Mouse (Mus musculus): ENCODE measurements around the gene Smtnl2. TPM values are rescaled to one million over a fixed set of nuclear protein-coding genes. Genes with fewer than 3 reads are reported as not detected.

The Smtnl2 gene
- polyA plus RNA-seq, 1 experiment from 2014 or later, result 5.5 TPM

DNA sequence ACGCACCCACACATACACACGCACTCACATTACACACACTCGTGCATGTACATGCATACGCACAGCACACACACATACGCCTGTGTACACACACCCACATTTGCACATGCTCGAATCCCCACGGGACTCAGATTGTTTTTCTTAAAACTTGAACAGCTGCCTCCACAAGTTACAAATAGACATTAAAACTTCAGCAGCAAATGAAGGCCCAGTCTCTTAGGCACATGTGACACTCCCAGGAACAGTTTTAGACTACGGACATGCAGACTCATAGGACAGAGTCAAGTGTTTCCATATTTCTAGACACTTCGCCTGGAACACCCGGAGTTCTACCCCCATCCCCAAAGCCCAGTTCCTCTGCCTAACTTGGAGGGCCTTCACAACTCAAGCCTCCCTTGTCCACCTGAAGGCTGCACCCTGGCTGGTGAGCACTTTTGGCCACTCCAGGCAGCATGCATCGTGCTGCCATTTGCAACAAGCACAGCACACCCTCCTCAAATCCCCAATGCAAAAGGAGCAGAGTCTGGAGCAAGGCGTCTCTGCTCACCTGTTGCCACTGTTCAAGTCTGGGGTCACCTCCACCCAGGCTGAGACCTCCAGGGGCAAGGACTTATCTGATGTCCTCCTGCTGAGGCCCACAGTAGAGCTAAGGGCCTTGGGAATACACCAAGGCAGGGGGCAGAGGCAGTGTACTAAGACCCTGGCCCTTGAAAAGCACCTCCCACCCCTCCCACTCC, 1.7 kb downstream of the Smtnl2 start:
- no peak for ATAC-seq (ENCODE audit: low read depth)
- no peak for DNase-seq
- Histone ChIP-seq H3K27me3 (peaks cover 50% of the 10 kb centered on the region), H3K27ac (no peak overlapping the region), H3K4me3 (replicated peaks) (0 out of 2 replicates have a peak overlapping the region, but pooled peaks have one; percentile 66), H3K9me3 (replicated peaks) (no peaks in the 10 kb centered on the region), H3K4me2 (peak overlapping the region; percentile 95), H3K9ac (no peak overlapping the region), H3K4me1 (replicated peaks) (peaks cover 54% of the 10 kb centered on the region), H3K36me3 (no peaks in the 10 kb centered on the region)
- 69% methylated on average over 12 of the region's 12 CpGs for WGBS (ENCODE audit: insufficient replicate concordance)

DNA sequence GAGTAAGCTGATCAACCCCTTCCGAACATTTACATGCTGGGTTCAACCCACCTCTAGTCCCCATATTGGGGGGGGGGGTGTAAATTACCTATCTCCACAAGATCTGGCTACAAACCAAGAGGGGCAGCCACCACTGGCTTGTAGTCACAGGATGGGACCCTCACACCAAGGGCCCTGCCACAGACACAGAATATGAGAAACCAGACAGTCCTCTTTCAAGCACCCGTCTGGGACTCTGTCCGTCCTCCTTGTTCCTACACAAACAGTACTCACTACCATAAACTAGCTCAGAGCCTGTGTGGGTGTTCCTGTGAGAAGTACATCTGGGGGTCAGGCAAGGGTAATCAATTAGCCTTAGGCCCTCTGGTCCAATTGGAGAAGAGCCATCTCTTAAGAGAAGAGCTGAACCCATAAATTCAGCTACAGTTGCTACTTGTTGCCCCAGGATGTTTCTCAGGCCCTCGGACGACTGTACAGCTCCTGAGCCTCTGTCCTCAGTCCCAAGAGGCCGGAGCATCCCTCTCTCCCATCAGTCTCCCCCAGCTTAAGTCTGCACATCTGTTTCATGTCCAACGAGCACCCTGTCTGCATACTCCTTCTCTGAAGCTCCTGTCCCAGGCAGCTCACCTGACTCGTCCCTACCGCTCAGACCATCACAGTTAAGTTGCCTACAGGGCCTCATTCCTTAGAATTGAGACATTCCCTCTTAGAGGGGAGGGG, 2.9 kb downstream of the Smtnl2 start:
- Histone ChIP-seq H3K9ac (no peak overlapping the region), H3K27me3 (peaks cover 48% of the 10 kb centered on the region), H3K9me3 (replicated peaks) (no peaks in the 10 kb centered on the region), H3K4me1 (replicated peaks) (peaks cover 42% of the 10 kb centered on the region), H3K4me2 (no peak overlapping the region), H3K36me3 (no peaks in the 10 kb centered on the region), H3K4me3 (replicated peaks) (no peak overlapping the region), H3K27ac (no peak overlapping the region)
- no peak for DNase-seq
- ATAC-seq (ENCODE audit: low read depth), result no peak
- 72% methylated on average over 9 of the region's 9 CpGs for WGBS (ENCODE audit: insufficient replicate concordance)

DNA sequence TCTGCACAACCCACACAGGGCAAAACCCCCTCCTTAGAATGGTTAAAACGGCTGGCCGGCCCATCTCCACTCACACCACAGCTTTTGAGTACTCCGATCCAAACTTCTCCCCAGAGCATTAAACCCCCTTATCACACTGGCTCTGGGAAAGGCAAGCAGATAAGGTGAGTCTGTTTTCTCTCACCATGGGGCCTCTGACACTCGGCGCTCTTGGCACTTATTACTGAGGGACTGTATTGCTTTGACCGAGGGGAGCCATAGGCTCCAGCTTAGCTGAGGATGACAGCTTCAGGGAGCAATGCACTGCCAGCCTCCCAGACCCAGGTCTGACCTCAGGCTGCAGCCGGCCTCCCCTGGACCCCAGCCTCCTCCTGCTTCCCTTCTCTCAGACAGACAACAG, 3.9 kb downstream of the Smtnl2 start:
- WGBS (ENCODE audit: insufficient replicate concordance), result 6% methylated on average over 7 of the region's 7 CpGs
- Histone ChIP-seq H3K4me2 (peak overlapping the region; percentile 35), H3K9me3 (replicated peaks) (no peaks in the 10 kb centered on the region), H3K36me3 (no peaks in the 10 kb centered on the region), H3K4me3 (replicated peaks) (no peak overlapping the region), H3K4me1 (replicated peaks) (peaks cover 37% of the 10 kb centered on the region), H3K27me3 (peaks cover 40% of the 10 kb centered on the region), H3K27ac (no peak overlapping the region), H3K9ac (no peak overlapping the region)
- no peak for ATAC-seq (ENCODE audit: low read depth)
- DNase-seq, result no peak

- DNase-seq (no peak), ATAC-seq (ENCODE audit: low read depth) (no peak)
- WGBS (ENCODE audit: insufficient replicate concordance), result 28% methylated on average over 3 of the region's 3 CpGs
- H3K4me1 ChIP-seq (replicated peaks), result peaks cover 37% of the 10 kb centered on the region
- no peak overlapping the region for H3K9ac ChIP-seq
- H3K36me3 ChIP-seq, result no peaks in the 10 kb centered on the region
- H3K27ac ChIP-seq, result no peak overlapping the region
- peak overlapping the region; percentile 35 for H3K4me2 ChIP-seq
- H3K4me3 ChIP-seq (replicated peaks), result no peak overlapping the region
- H3K27me3 ChIP-seq, result peaks cover 35% of the 10 kb centered on the region
- H3K9me3 ChIP-seq (replicated peaks), result no peaks in the 10 kb centered on the region
Measured at GRCm38 (mm10) chr11:72407081-72407480, 4.4 kb downstream of the Smtnl2 start.

GRCm38 (mm10) chr11:72406079-72406675, 5.3 kb downstream of the Smtnl2 start:
- DNase-seq (no peak), ATAC-seq (ENCODE audit: low read depth) (no peak)
- 57% methylated on average over 8 of the region's 8 CpGs for WGBS (ENCODE audit: insufficient replicate concordance)
- no peak overlapping the region for H3K27ac ChIP-seq
- H3K9ac ChIP-seq, result no peak overlapping the region
- H3K4me1 ChIP-seq (replicated peaks), result peaks cover 29% of the 10 kb centered on the region
- no peak overlapping the region for H3K4me3 ChIP-seq (replicated peaks)
- H3K36me3 ChIP-seq, result no peaks in the 10 kb centered on the region
- no peak overlapping the region for H3K4me2 ChIP-seq
- no peaks in the 10 kb centered on the region for H3K9me3 ChIP-seq (replicated peaks)
- peaks cover 26% of the 10 kb centered on the region for H3K27me3 ChIP-seq

DNA sequence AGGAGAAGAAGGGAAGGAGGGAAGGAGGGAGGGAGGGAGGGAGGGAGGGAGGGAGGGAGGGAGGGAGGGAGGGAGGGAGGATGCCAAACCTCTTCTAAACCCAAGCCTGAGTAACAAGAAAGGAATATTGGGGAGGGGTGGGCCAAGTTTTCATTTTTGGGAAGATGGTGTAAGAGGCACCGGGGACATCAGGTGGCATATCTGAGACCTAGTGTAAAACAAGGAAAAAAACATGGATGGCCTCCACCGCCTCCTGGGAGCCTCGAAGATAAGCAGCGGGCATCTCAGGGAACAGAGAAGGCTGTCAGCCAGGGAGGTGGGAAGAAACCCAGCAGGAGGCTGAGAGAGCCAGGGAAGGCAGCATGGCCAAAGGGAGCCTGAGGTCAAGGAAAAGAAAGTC, 6.0 kb downstream of the Smtnl2 start:
- H3K27ac ChIP-seq, result no peak overlapping the region
- H3K4me3 ChIP-seq (replicated peaks), result no peak overlapping the region
- H3K9ac ChIP-seq, result no peak overlapping the region
- H3K36me3 ChIP-seq, result no peaks in the 10 kb centered on the region
- DNase-seq, result no peak
- H3K27me3 ChIP-seq, result peaks cover 20% of the 10 kb centered on the region
- peaks cover 23% of the 10 kb centered on the region for H3K4me1 ChIP-seq (replicated peaks)
- no peak overlapping the region for H3K4me2 ChIP-seq
- WGBS (ENCODE audit: insufficient replicate concordance), result 64% methylated on average over 4 of the region's 4 CpGs
- ATAC-seq (ENCODE audit: low read depth), result no peak
- H3K9me3 ChIP-seq (replicated peaks), result no peaks in the 10 kb centered on the region

GRCm38 (mm10) chr11:72402969-72403368, 8.5 kb downstream of the Smtnl2 start:
- ATAC-seq (ENCODE audit: low read depth), result no peak
- no peaks in the 10 kb centered on the region for H3K36me3 ChIP-seq
- H3K27ac ChIP-seq, result no peak overlapping the region
- H3K9me3 ChIP-seq (replicated peaks), result no peaks in the 10 kb centered on the region
- H3K9ac ChIP-seq, result no peak overlapping the region
- H3K27me3 ChIP-seq, result peaks cover 10% of the 10 kb centered on the region; the same call in 1 of the 2 replicates
- H3K4me1 ChIP-seq (replicated peaks), result peaks cover 14% of the 10 kb centered on the region
- H3K4me2 ChIP-seq, result no peak overlapping the region
- no peak overlapping the region for H3K4me3 ChIP-seq (replicated peaks)
- 70% methylated on average over 12 of the region's 12 CpGs for whole genome bisulfite sequencing (ENCODE audit: insufficient replicate concordance)
- DNase-seq, result no peak

DNA sequence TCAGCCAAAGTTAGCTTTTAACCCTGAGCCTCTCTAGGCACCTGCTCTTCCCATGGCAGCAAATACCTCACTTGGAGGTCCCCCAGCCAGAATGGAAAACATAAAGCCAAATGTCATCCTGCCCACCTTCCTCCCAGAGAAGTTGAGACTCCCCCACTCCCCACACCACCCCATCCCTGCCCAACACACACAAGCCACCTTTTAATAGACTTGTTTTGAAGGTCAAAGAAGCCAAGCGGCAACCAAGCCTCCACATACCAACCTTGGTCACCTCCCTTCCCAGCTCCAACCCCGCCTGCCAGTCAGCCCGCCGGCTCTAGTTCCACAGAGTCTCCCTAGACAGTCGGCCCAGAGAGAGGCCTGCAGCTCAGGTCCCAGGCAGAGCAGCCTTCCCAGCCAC, 9.5 kb downstream of the Smtnl2 start:
- Histone ChIP-seq H3K27ac (no peak overlapping the region), H3K9me3 (replicated peaks) (no peaks in the 10 kb centered on the region), H3K27me3 (peaks cover 10% of the 10 kb centered on the region; the same call in 1 of the 2 replicates), H3K4me1 (replicated peaks) (peaks cover 11% of the 10 kb centered on the region), H3K4me2 (no peak overlapping the region), H3K36me3 (no peaks in the 10 kb centered on the region), H3K9ac (no peak overlapping the region), H3K4me3 (replicated peaks) (no peak overlapping the region)
- 70% methylated on average over 5 of the region's 5 CpGs for WGBS (ENCODE audit: insufficient replicate concordance)
- no peak for ATAC-seq (ENCODE audit: low read depth)
- DNase-seq, result no peak

- no peak overlapping the region for H3K9ac ChIP-seq
- no peak overlapping the region for H3K27ac ChIP-seq
- H3K4me1 ChIP-seq (replicated peaks), result peaks cover 10% of the 10 kb centered on the region; the same call in 1 of the 2 replicates
- WGBS (ENCODE audit: insufficient replicate concordance), result 83% methylated on average over 12 of the region's 12 CpGs
- H3K36me3 ChIP-seq, result no peaks in the 10 kb centered on the region
- no peak overlapping the region for H3K4me3 ChIP-seq (replicated peaks)
- ATAC-seq (ENCODE audit: low read depth) (no peak), DNase-seq (no peak)
- H3K9me3 ChIP-seq (replicated peaks), result no peaks in the 10 kb centered on the region
- H3K4me2 ChIP-seq, result no peak overlapping the region
- 0 out of 2 replicates have a peak, but pooled peaks cover 6% of the 10 kb centered on the region for H3K27me3 ChIP-seq
Measured at GRCm38 (mm10) chr11:72401068-72401467, 10.4 kb downstream of the Smtnl2 start.

GRCm38 (mm10) chr11:72397811-72398525, 13.5 kb downstream of the Smtnl2 start:
- Histone ChIP-seq H3K9ac (no peak overlapping the region), H3K4me1 (replicated peaks) (peaks cover 10% of the 10 kb centered on the region; the same call in 1 of the 2 replicates), H3K4me3 (replicated peaks) (no peak overlapping the region), H3K36me3 (no peaks in the 10 kb centered on the region), H3K27ac (no peak overlapping the region), H3K4me2 (no peak overlapping the region), H3K27me3 (no peaks in the 10 kb centered on the region), H3K9me3 (replicated peaks) (no peaks in the 10 kb centered on the region)
- ATAC-seq (ENCODE audit: low read depth) (no peak), DNase-seq (no peak)
- whole genome bisulfite sequencing (ENCODE audit: insufficient replicate concordance), result 73% methylated on average over 8 of the region's 8 CpGs

- DNase-seq, result no peak
- 66% methylated on average over 10 of the region's 10 CpGs for WGBS (ENCODE audit: insufficient replicate concordance)
- Histone ChIP-seq H3K4me3 (replicated peaks) (no peak overlapping the region), H3K36me3 (no peaks in the 10 kb centered on the region), H3K4me1 (replicated peaks) (peaks cover 10% of the 10 kb centered on the region; the same call in 1 of the 2 replicates), H3K27me3 (no peaks in the 10 kb centered on the region), H3K9ac (no peak overlapping the region), H3K9me3 (replicated peaks) (no peaks in the 10 kb centered on the region), H3K27ac (no peak overlapping the region), H3K4me2 (no peak overlapping the region)
- ATAC-seq (ENCODE audit: low read depth), result no peak
Measured at GRCm38 (mm10) chr11:72397072-72397471, 14.4 kb downstream of the Smtnl2 start.

Measured in liver, embryonic 13.5 days (tissue).